Mouse (Mus musculus): ENCODE results near the gene Lrrc8b. TPM values are rescaled to one million over a fixed set of nuclear protein-coding genes. Genes with fewer than 3 reads are reported as not detected.

Gene Lrrc8b
- polyA plus RNA-seq, 1 experiment = 23.6 TPM

GRCm38 (mm10) chr5:105496133-105496532, 80.6 kb downstream of the Lrrc8b start:
- 92% methylated on average over 4 of the region's 4 CpGs for WGBS
- H3K27me3 ChIP-seq (ENCODE audit: control insufficient read depth, insufficient read depth, low read length) = no peaks in the 10 kb centered on the region
- no peak for TF ChIP-seq POLR2A (IDR thresholded peaks at IDR 0.05; ENCODE audit: borderline replicate concordance, insufficient read depth, low read length)
- no peak for TF ChIP-seq CTCF (IDR thresholded peaks at IDR 0.05; ENCODE audit: borderline replicate concordance, insufficient read depth, low read depth, low read length)
- peaks cover 4% of the 10 kb centered on the region; the same call in 1 of the 2 replicates for H3K4me1 ChIP-seq (ENCODE audit: control insufficient read depth, insufficient read depth, low read length)
- H3K4me3 ChIP-seq (replicated peaks; ENCODE audit: insufficient read depth, low read depth, low read length) = no peak overlapping the region
- DNase-seq = no peak
- no peak overlapping the region for H3K27ac ChIP-seq (ENCODE audit: insufficient read depth, low read length)

- no peaks in the 10 kb centered on the region for H3K27me3 ChIP-seq (ENCODE audit: control insufficient read depth, insufficient read depth, low read length)
- TF ChIP-seq CTCF (IDR thresholded peaks at IDR 0.05; ENCODE audit: borderline replicate concordance, insufficient read depth, low read depth, low read length) (no peak), POLR2A (IDR thresholded peaks at IDR 0.05; ENCODE audit: borderline replicate concordance, insufficient read depth, low read length) (no peak)
- 79% methylated on average over 7 of the region's 7 CpGs for WGBS
- peaks cover 4% of the 10 kb centered on the region; the same call in 1 of the 2 replicates for H3K4me1 ChIP-seq (ENCODE audit: control insufficient read depth, insufficient read depth, low read length)
- H3K4me3 ChIP-seq (replicated peaks; ENCODE audit: insufficient read depth, low read depth, low read length) = no peak overlapping the region
- no peak overlapping the region for H3K27ac ChIP-seq (ENCODE audit: insufficient read depth, low read length)
- no peak for DNase-seq
Measured at GRCm38 (mm10) chr5:105496586-105496985, 81.0 kb downstream of the Lrrc8b start.

- 77% methylated on average over 4 of the region's 4 CpGs for WGBS
- H3K4me3 ChIP-seq (replicated peaks; ENCODE audit: insufficient read depth, low read depth, low read length) = no peak overlapping the region
- H3K27me3 ChIP-seq (ENCODE audit: control insufficient read depth, insufficient read depth, low read length) = no peaks in the 10 kb centered on the region
- DNase-seq = no peak
- TF ChIP-seq POLR2A (IDR thresholded peaks at IDR 0.05; ENCODE audit: borderline replicate concordance, insufficient read depth, low read length) (no peak), CTCF (IDR thresholded peaks at IDR 0.05; ENCODE audit: borderline replicate concordance, insufficient read depth, low read depth, low read length) (no peak)
- no peak overlapping the region for H3K27ac ChIP-seq (ENCODE audit: insufficient read depth, low read length)
- 0 out of 2 replicates have a peak, but pooled peaks cover under 1% of the 10 kb centered on the region for H3K4me1 ChIP-seq (ENCODE audit: control insufficient read depth, insufficient read depth, low read length)
Measured at GRCm38 (mm10) chr5:105498429-105499000, 82.9 kb downstream of the Lrrc8b start.

GRCm38 (mm10) chr5:105499396-105499795, 83.8 kb downstream of the Lrrc8b start:
- DNase-seq = no peak
- H3K27me3 ChIP-seq (ENCODE audit: control insufficient read depth, insufficient read depth, low read length) = no peaks in the 10 kb centered on the region
- no peaks in the 10 kb centered on the region for H3K4me1 ChIP-seq (ENCODE audit: control insufficient read depth, insufficient read depth, low read length)
- H3K4me3 ChIP-seq (replicated peaks; ENCODE audit: insufficient read depth, low read depth, low read length) = no peak overlapping the region
- H3K27ac ChIP-seq (ENCODE audit: insufficient read depth, low read length) = no peak overlapping the region
- 50% methylated on average over 1 of the region's 1 CpGs for WGBS
- no peak for TF ChIP-seq CTCF (IDR thresholded peaks at IDR 0.05; ENCODE audit: borderline replicate concordance, insufficient read depth, low read depth, low read length)
- no peak for TF ChIP-seq POLR2A (IDR thresholded peaks at IDR 0.05; ENCODE audit: borderline replicate concordance, insufficient read depth, low read length)

- Histone ChIP-seq H3K27ac (ENCODE audit: insufficient read depth, low read length) (no peak overlapping the region), H3K27me3 (ENCODE audit: control insufficient read depth, insufficient read depth, low read length) (no peaks in the 10 kb centered on the region), H3K4me3 (replicated peaks; ENCODE audit: insufficient read depth, low read depth, low read length) (no peak overlapping the region), H3K4me1 (ENCODE audit: control insufficient read depth, insufficient read depth, low read length) (no peaks in the 10 kb centered on the region)
- WGBS = 44% methylated on average over 12 of the region's 12 CpGs
- DNase-seq = peak in 1 of 2 experiments; percentile 9
- TF ChIP-seq POLR2A (IDR thresholded peaks at IDR 0.05; ENCODE audit: borderline replicate concordance, insufficient read depth, low read length) (no peak), CTCF (IDR thresholded peaks at IDR 0.05; ENCODE audit: borderline replicate concordance, insufficient read depth, low read depth, low read length) (no peak; the same call in 1 of the 2 replicates)
Measured at GRCm38 (mm10) chr5:105500132-105501121, 84.9 kb downstream of the Lrrc8b start.

- no peaks in the 10 kb centered on the region for H3K4me1 ChIP-seq (ENCODE audit: control insufficient read depth, insufficient read depth, low read length)
- DNase-seq = no peak
- 82% methylated on average over 3 of the region's 3 CpGs for WGBS
- TF ChIP-seq CTCF (IDR thresholded peaks at IDR 0.05; ENCODE audit: borderline replicate concordance, insufficient read depth, low read depth, low read length) (no peak), POLR2A (IDR thresholded peaks at IDR 0.05; ENCODE audit: borderline replicate concordance, insufficient read depth, low read length) (no peak)
- H3K4me3 ChIP-seq (replicated peaks; ENCODE audit: insufficient read depth, low read depth, low read length) = no peak overlapping the region
- no peaks in the 10 kb centered on the region for H3K27me3 ChIP-seq (ENCODE audit: control insufficient read depth, insufficient read depth, low read length)
- H3K27ac ChIP-seq (ENCODE audit: insufficient read depth, low read length) = no peak overlapping the region
Measured at GRCm38 (mm10) chr5:105501136-105501535, 85.6 kb downstream of the Lrrc8b start.

GRCm38 (mm10) chr5:105508813-105509212, 93.2 kb downstream of the Lrrc8b start:
- Histone ChIP-seq H3K4me1 (ENCODE audit: control insufficient read depth, insufficient read depth, low read length) (no peaks in the 10 kb centered on the region), H3K27ac (ENCODE audit: insufficient read depth, low read length) (no peak overlapping the region), H3K4me3 (replicated peaks; ENCODE audit: insufficient read depth, low read depth, low read length) (no peak overlapping the region), H3K27me3 (ENCODE audit: control insufficient read depth, insufficient read depth, low read length) (no peaks in the 10 kb centered on the region)
- TF ChIP-seq POLR2A (IDR thresholded peaks at IDR 0.05; ENCODE audit: borderline replicate concordance, insufficient read depth, low read length) (no peak), CTCF (IDR thresholded peaks at IDR 0.05; ENCODE audit: borderline replicate concordance, insufficient read depth, low read depth, low read length) (no peak)
- DNase-seq = no peak
- 86% methylated on average over 6 of the region's 6 CpGs for WGBS
